Mouse (Mus musculus): ENCODE data around the gene Gm6890. TPM values are rescaled to one million over a fixed set of nuclear protein-coding genes. Genes with fewer than 3 reads are reported as not detected.
"Not testable (repeated sequence)": the region's sequence is repeated elsewhere in the genome, so short reads cannot be mapped to it uniquely, and the experiment has no call there.

The Gm6890 gene
- polyA plus RNA-seq (2012) = not detected in 2 replicates

GRCm38 (mm10) chrX:74740627-74741026 lies at the start of gene Gm6890:
Gene Gm6890, plus strand, starts transcription at chrX:74740927.
- not testable (repeated sequence) for TF ChIP-seq GATA1 (IDR thresholded peaks at IDR 0.05; ENCODE audit: low read length)

Other genes starting within 250 kb of the Gm6890 start
- gene Olfr1326-ps1, start 166.0 kb upstream of the Gm6890 start, polyA plus RNA-seq (2012) = not detected in 2 replicates
- gene Olfr1325, start 148.2 kb upstream of the Gm6890 start, polyA plus RNA-seq (2012) = not detected in 2 replicates
- gene Gm5640, start 95.3 kb upstream of the Gm6890 start, polyA plus RNA-seq (2012) = not detected in 2 replicates
- gene Gm5936, start 96.3 kb downstream of the Gm6890 start, polyA plus RNA-seq (2012) = not detected in 2 replicates

Data from G1E-ER4 (cell line).